In the genomic region with DNA sequence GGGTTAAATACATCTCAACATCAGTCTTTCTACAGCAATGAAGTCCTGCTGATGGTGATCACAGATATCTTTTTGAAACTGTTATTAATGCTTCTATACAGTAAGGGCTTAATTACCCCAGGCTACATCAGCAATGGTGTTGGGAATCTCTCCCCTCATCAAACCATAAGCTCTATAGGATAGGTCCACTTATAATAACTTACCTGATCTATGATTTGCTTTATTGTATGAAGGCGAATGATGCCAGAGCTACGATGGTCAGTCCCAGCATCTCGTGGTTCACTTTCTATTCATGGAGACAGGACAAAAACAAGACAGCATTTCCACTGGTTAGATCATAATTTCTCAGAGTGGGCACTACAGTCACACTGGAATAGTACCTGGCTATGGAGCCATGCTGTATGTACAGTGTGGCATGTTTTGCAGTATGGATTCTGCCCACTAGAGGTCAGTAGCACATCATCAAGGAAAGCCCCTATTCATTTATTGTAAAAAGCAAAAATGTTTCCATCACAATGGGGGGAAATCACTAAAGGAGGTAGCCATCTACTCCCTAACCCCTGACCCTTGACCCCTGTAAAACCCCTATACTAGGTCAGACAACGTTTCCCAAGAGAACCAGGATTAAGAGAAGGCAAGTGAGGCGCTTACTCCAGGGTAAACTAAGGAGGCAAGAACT, we compare ENCODE assay signal across 9 mouse cellular contexts.
DNase-seq lines count a peak whose midpoint lies in the region; ATAC-seq and TF ChIP-seq lines count a peak whose summit lies in the region.
"Had no signal": no experiment of that assay in that cellular context is flagged by ENCODE, and none has a peak within 500 bp of the region (broad histone marks: within the 10 kb centered on the region; RNA-seq: fewer than 3 reads in every experiment).

No protein-coding gene starts in this region.

- no peak overlapping the region for H3K27ac ChIP-seq in CH12.LX (ENCODE audit: insufficient read depth, low read depth)
- H3K27ac ChIP-seq in cortical plate, adult 2 months (ENCODE audit: insufficient read depth, low read length): no peak overlapping the region
- H3K27ac ChIP-seq in liver, postnatal 0 days (ENCODE audit: low read depth): no peak overlapping the region
- H3K27ac ChIP-seq: heart, embryonic 13.5 days had no signal

- no peaks in the 10 kb centered on the region for H3K4me1 ChIP-seq in CH12.LX (ENCODE audit: control insufficient read depth in 1 of 2, insufficient read depth in 2 of 2)
- peaks cover 2% of the 10 kb centered on the region for H3K4me1 ChIP-seq in cortical plate, adult 2 months (ENCODE audit: control insufficient read depth, insufficient read depth, low read length)
- no peaks in the 10 kb centered on the region for H3K4me1 ChIP-seq in liver, postnatal 0 days (ENCODE audit: insufficient read depth)
- H3K4me1 ChIP-seq: heart, embryonic 13.5 days had no signal

- peak; percentile 59 for DNase-seq in CH12.LX (ENCODE audit: extremely low read depth)
- peak; percentile 54 to 91 for DNase-seq in adrenal gland, adult (ENCODE audit: inconsistent age in 2 of 2, low spot score in 1 of 2)
- peak; percentile 47 to 85 for DNase-seq in kidney, postnatal 36 days
- peak; percentile 68 for DNase-seq in liver, postnatal 0 days
- DNase-seq in retina, adult 2 months (ENCODE audit: low read depth, low spot score): peak; percentile 41
- DNase-seq in T-cell, adult 2 months (ENCODE audit: low spot score): no peak

- peaks cover 5% of the 10 kb centered on the region for H3K27me3 ChIP-seq in CH12.LX (replicated peaks)
- no peaks in the 10 kb centered on the region for H3K27me3 ChIP-seq in liver, postnatal 0 days (ENCODE audit: insufficient read depth, low read length)
- H3K27me3 ChIP-seq: heart, embryonic 13.5 days had no signal

- peak; percentile 80 to 96 for TF ChIP-seq CTCF in CH12.LX (conservative IDR thresholded peaks at IDR 0.05 in 1 of 2, IDR thresholded peaks at IDR 0.05 in 1 of 2; ENCODE audit: low read depth in 2 of 2, low read length in 2 of 2)
- TF ChIP-seq CTCF in cortical plate, adult 2 months (IDR thresholded peaks at IDR 0.05; ENCODE audit: extremely low read depth, insufficient read depth, low read length): peak; percentile 70
- TF ChIP-seq CTCF in liver, postnatal 0 days (IDR thresholded peaks at IDR 0.05; ENCODE audit: low read depth): peak; percentile 92

- H3K4me2 ChIP-seq in CH12.LX (ENCODE audit: insufficient read depth, low read depth, poor library complexity, severe bottlenecking): no peak overlapping the region
- no peak overlapping the region for H3K4me2 ChIP-seq in liver, postnatal 0 days (ENCODE audit: low read depth, low read length)
- H3K4me2 ChIP-seq: heart, embryonic 13.5 days had no signal

- H3K9ac ChIP-seq in CH12.LX (ENCODE audit: insufficient read depth, low read depth): no peak overlapping the region
- no peak overlapping the region for H3K9ac ChIP-seq in liver, postnatal 0 days (replicated peaks)
- H3K9ac ChIP-seq: heart, embryonic 13.5 days had no signal

- H3K9me3 ChIP-seq in CH12.LX (replicated peaks; ENCODE audit: low read length): no peaks in the 10 kb centered on the region
- no peaks in the 10 kb centered on the region for H3K9me3 ChIP-seq in liver, postnatal 0 days (ENCODE audit: low read length)
- H3K9me3 ChIP-seq: heart, embryonic 13.5 days had no signal

- in situ Hi-C loops in CH12.LX (cut with MboI; ENCODE audit: low pct_ligation_motif_present, low pct_unique_long_range_greater_than_20kb, low sequenced_read_pairs): no loop called here

- no peak overlapping the region for H3K4me3 ChIP-seq in CH12.LX (replicated peaks in 1 of 3; ENCODE audit: low read depth in 2 of 3, low read length in 2 of 3, poor library complexity in 1 of 3)
- H3K4me3 ChIP-seq in cortical plate, adult 2 months (ENCODE audit: insufficient read depth, low read length): no peak overlapping the region
- H3K4me3 ChIP-seq in liver, postnatal 0 days (ENCODE audit: low read depth, low read length): no peak overlapping the region
- H3K4me3 ChIP-seq: heart, embryonic 13.5 days had no signal

- TF ChIP-seq EP300 in CH12.LX (IDR thresholded peaks at IDR 0.05; ENCODE audit: low read length): no peak
- no peak for TF ChIP-seq EP300 in liver, postnatal 0 days (IDR thresholded peaks at IDR 0.05; ENCODE audit: low read depth)

- H3K79me2 ChIP-seq in CH12.LX (replicated peaks; ENCODE audit: control insufficient read depth, extremely low read depth, insufficient read depth, poor library complexity, severe bottlenecking): no peaks in the 10 kb centered on the region

- TF ChIP-seq RAD21 in CH12.LX (IDR thresholded peaks at IDR 0.05; ENCODE audit: low read depth, low read length): peak; percentile 82

- ATAC-seq in granulocyte monocyte progenitor cell, adult 5-6 weeks (replicated peaks; ENCODE audit: poor library complexity, severe bottlenecking): peak; percentile 84
- peak; percentile 44; the same call in 1 of the 2 replicates for ATAC-seq in liver, postnatal 0 days

- no peak for TF ChIP-seq POLR2A in CH12.LX (IDR thresholded peaks at IDR 0.05; ENCODE audit: low read depth, low read length)
- TF ChIP-seq POLR2A in cortical plate, adult 2 months (IDR thresholded peaks at IDR 0.05; ENCODE audit: extremely low read depth, insufficient read depth, low read length): no peak

- WGBS in liver, postnatal 0 days (ENCODE audit: insufficient replicate concordance): 58% methylated on average over 5 of the region's 5 CpGs

- no peaks in the 10 kb centered on the region for H3K36me3 ChIP-seq in CH12.LX (replicated peaks in 1 of 2; ENCODE audit: control insufficient read depth in 1 of 2, insufficient read depth in 1 of 2, low read length in 1 of 2)
- peaks cover 22% of the 10 kb centered on the region for H3K36me3 ChIP-seq in liver, postnatal 0 days (replicated peaks; ENCODE audit: insufficient read depth, low read length)

- dilution Hi-C loops in CH12.LX (cut with MboI; ENCODE audit: extremely low pct_ligation_motif_present, extremely low pct_unique_long_range_greater_than_20kb, low sequenced_read_pairs): no loop called here

TF ChIP-seq in CH12.LX, 34 proteins besides CTCF, POLR2A, EP300 and RAD21:
- TF ChIP-seq JUND (conservative IDR thresholded peaks at IDR 0.05; ENCODE audit: low read depth, low read length): no peak
- TF ChIP-seq MAX (IDR thresholded peaks at IDR 0.05; ENCODE audit: low read length): no peak
- TF ChIP-seq MAFK (IDR thresholded peaks at IDR 0.05; ENCODE audit: insufficient replicate concordance, low read length): 0 out of 2 replicates have a peak, but pooled peaks have one; percentile 13
- TF ChIP-seq HCFC1 (IDR thresholded peaks at IDR 0.05; ENCODE audit: low read depth, low read length): no peak
- TF ChIP-seq TCF12 (IDR thresholded peaks at IDR 0.05; ENCODE audit: low read depth, low read length): no peak
- no peak for TF ChIP-seq ETS1 (conservative IDR thresholded peaks at IDR 0.05; ENCODE audit: low read depth, low read length)
- TF ChIP-seq MXI1 (IDR thresholded peaks at IDR 0.05; ENCODE audit: low read depth, low read length): no peak
- no peak for TF ChIP-seq GABPA (IDR thresholded peaks at IDR 0.05; ENCODE audit: insufficient replicate concordance, low read depth, low read length)
- TF ChIP-seq USF2 (conservative IDR thresholded peaks at IDR 0.05; ENCODE audit: low read depth, low read length): no peak
- TF ChIP-seq POLR2AphosphoS2 (IDR thresholded peaks at IDR 0.05; ENCODE audit: low read depth, low read length): no peak
- TF ChIP-seq E2F4 (IDR thresholded peaks at IDR 0.05; ENCODE audit: insufficient replicate concordance, low read depth, low read length): no peak
- no peak for TF ChIP-seq TBP (conservative IDR thresholded peaks at IDR 0.05; ENCODE audit: low read depth, low read length)
- TF ChIP-seq SMC3 (IDR thresholded peaks at IDR 0.05; ENCODE audit: low read depth, low read length): peak; percentile 64
- TF ChIP-seq USF1 (IDR thresholded peaks at IDR 0.05; ENCODE audit: low read depth, low read length): no peak
- TF ChIP-seq CHD1 (IDR thresholded peaks at IDR 0.05; ENCODE audit: low read depth, low read length): no peak
- TF ChIP-seq MAZ (IDR thresholded peaks at IDR 0.05; ENCODE audit: low read depth, low read length): no peak
